Mouse (Mus musculus) thymus, postnatal 4 days (tissue): ENCODE measurements at regions not wholly inside any gene's neighbourhood (a gene's known extent, or its start where the extent isn't known, plus 50 kb on each side); places are given as distances from the start of the nearest gene placed in this dataset.

Experiments
- DNase-seq: peaks from one replicate; pipeline ENCODE4 v3.0.0; 2021

DNA sequence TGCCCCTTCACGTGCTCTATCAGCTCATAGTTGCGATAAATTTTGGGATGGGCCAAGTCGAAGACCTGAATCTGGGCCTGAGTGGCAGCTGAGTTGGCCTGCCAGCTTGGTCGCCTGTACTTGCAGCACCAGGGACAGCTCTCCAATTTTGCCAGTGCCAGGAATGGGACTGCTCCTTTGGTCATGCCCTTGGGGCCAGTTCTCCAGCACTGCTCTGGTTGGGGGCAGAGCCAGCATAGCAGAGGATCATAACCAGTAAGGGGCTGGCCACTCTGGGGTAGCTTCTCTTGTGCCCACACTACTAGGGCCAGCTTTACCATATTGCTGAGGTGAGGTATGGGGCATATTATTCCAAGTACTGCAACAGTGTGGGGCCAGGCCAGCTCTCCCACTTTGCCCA, 397.0 kb upstream of the Cadm2 start:
- no peak for DNase-seq

DNA sequence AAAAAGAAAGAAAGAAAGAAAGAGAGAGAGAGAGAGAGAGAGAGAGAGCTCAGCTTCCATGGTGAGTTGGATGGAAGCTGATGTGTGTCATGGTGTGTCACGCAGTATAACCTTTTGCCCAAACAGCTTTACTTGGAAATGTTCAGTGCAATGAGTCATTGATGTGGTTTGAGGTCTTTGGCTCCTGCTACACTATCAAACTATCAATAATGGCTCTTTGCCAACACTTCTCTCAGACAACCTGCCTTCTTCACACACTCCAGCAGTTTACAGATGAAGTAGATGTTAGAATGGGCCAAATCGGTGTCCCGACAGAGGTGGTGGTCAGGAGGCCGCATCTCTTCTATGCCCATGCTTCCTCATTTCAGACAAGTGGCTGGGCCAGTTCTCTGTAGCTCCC, 369.0 kb upstream of the Cadm2 start:
- no peak for DNase-seq

DNA sequence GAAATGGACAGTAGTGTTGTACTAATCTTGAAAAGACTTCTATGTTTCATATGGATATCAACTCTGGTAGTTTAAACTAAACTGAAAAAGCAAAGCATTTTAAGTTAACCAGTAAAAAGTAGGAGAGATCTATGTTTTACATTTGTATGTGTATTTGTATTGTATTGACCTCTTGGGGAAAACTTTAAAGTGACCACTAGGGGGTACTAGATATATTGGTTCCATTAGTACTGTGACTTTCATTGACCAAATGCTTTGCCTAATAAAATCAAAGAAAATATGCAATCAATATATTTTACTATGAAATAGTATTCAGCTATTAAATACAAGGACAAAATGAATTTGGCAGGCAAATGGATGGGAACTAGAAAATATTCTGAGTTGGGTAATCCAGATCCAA, 355.9 kb upstream of the Cadm2 start:
- no peak for DNase-seq

DNA sequence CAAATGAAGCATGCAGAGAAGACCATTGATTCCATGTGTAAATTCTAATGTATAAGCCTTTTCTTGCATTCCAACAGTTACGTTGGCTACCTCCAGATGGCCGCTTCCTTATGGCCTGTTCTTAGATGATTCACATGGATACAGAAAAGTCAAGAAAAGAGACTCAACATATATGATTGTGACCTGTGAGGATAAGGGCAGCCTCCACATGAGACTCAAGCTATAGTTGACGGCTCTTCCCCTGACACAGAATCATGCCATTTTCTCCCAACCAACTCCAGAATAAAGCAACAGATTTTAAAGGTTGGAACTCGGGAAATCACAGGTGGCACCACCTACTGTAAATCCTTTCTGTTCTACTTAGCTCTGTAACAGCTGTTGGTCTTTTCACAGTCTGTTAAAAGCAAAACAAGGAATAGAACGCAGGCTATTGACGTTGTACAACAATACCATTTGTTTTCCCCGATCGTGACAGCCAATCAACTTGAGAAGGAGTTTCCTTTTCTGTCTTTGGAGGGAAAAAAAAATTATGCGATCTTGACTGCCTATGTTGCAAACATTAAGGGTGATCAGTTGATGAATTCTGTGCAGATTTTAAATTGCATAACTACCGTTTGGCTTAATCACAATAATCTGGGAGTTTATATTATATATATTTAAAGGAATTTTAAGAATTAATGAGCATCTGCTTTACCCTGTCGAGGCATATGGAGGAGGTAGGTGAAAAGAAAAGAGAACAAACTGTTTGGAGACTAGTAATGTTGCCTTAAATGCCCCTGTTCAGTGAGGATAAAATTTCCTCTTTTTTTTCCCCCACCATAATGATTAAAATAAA, 347.8 kb upstream of the Cadm2 start:
- DNase-seq = no peak

DNA sequence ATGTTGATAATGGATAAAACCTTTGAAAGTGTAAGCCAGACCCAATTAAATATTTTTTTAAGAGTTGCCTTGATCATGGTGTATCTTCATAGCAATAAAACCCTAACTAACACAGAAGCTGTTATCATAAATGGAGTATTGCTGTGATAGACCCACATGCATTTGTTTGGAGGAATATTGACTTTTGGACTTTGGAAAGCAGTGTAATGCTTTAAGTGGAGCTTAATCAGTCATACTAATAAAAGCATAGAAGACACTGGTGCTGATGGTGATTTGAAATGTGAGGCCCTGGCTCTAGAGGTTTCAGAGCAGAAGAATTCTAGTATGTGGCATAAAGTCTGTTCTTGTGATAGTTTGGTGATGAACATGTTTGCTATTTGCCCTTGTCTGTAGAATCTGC, 328.4 kb upstream of the Cadm2 start:
- no peak for DNase-seq

DNA sequence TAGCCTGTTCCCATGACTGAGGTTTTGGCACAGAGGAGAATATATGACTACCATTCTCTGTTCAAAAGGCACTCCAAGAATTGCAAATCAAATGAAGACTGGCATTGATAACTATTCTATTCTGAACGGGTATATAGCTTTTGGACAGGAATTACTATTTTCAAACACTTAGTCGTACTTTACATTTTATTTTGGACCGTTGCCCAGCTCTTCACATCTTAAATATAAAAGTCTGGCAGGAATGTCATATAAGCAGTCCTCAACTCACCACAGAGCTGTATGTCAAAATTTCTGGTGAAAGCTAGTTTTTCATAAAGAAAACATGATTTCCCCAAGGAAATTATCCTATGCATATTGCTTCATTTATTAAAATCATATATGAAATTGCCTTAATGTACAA, 323.7 kb upstream of the Cadm2 start:
- DNase-seq = no peak

DNA sequence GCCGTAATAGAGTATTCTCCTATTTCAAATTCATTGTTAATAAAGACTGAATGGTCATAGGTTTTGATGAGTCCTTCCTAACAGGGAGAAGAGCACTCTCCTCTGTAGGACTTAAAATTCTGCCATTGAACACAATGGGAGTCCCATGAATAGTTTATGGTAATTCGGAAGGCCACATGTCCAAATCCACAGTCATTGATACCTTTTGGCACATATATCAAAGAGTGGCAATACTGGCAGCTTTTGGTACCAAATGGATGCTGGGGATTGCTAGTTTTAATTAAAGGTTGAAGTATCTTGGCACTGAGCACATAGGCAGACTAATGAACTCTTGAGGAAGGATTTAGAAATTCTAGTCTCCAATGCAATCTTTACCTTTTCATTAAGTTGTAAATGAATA, 298.5 kb upstream of the Cadm2 start:
- no peak for DNase-seq

DNA sequence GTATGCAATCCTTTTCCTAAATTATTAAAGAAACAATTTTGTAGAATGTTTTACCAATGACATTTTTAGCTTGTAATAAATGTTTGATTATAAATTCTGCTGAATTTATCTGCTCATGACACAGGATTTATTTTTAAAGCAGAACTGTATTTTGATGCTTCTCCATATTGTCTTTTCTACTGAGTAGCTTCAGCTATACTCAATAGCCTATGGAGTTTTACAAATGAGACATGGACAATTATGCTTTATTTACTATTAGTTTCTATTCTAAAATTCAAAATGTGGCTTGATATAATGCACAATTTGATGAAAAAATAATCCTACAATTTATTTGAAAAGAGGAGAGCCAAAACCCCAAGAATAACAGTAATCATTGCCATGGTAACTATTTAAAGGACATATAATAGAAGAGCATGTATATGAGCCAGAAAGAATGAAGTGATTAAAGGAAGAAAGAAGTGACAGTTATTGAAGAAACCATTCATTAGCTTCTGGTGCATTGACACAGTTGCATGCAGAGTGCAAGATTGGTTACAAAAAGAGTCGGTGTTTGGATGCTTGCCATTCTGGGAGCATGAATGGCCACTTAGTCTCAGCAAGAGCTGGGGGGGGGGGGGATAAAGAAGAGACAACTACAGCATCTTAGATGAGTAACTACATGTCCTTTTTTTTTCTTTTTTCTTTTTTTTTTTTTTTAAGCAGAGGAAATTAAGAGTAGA, 250.8 kb upstream of the Cadm2 start:
- no peak for DNase-seq

DNA sequence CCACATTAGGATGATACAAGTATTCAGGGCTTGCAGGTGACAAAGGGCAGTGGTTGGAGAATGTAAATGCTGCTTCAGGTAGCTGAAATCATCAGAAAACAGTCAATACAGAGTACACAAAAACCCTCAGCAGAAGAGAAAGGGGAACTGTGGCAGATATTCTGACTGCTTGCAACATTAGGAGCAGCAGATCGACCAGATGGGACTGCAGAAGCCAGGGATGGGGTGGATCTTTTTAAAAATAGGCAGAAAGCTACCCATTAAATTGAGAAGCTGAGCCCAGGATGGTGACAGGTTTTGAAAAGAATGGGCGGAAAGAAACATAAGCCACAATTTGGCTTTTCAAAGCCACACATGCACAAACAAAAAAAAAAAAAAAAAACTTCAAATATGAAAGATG, 229.5 kb upstream of the Cadm2 start:
- no peak for DNase-seq

DNA sequence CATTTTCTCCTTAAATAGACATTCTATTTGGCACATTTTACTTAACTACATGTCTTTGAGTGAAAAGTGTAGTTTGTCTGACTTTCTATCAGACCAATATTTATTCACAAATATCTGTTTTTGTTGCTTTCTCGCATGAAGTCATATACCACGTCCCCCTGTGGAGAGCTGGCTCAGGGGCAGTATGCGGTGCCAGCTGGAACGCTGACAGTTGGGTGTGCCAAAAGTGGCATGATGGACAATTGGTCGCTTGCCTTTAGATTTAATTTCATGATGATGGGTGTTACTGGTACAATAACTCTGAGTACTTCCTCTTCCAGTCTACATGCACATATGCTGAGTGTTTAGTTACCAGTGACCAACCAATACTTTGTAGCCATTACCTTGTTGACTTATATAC, 223.8 kb upstream of the Cadm2 start:
- no peak for DNase-seq

DNA sequence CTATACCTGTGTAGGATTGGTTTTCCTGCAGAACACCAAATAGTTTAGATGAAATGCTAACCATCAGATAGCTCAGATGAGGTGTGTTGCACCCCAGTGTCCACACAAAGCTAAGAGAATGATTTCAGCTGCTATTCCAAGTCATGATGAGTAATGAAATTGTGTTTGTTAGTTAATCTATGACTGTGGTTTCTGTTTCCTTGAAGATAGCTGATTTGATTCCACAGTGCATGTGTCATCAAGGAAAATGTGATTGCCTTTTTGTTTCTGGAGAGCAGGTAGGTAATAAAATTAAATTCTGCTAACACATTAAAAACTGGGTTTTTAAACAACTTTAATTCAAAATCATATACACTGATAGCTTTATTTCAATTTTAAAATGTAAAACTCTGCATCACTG, 176.5 kb upstream of the Cadm2 start:
- no peak for DNase-seq

DNA sequence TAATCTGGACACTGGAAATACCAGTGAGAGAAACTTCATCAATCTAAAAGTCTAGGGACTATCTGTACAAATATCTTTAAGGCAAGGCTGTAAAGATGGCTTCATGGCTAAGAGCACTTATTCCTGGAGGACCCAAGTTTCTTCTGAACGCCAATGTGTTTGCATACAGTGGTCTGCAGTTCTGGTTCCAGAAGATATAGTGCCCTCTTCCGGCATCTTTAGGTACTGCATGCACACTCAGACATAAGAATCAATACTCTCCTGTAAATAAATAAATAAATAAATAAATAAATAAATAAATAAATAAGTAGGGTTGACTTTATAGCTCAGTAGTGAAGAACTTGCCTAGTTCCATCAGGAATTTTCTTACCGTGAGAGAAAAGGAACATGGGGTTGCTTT, 155.4 kb upstream of the Cadm2 start:
- DNase-seq = peak; percentile 17

DNA sequence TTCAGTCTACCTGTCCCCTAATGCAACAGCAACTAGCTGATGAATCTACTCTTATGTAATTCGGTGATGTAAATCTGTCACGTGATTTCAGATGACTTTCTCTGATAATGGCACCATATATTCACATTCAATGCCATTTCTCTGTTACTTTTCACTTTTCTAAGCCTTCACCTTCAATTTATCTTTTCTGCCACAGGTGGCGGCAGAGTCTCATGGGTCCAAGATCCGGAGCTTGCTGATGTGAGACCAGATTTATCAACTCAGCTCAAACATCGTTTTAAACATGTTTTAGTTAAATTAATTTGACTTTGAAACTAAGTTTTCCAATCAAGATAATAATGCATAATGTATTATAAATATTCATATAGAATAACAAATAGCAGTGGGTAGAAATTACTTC, 148.4 kb upstream of the Cadm2 start:
- DNase-seq = no peak

DNA sequence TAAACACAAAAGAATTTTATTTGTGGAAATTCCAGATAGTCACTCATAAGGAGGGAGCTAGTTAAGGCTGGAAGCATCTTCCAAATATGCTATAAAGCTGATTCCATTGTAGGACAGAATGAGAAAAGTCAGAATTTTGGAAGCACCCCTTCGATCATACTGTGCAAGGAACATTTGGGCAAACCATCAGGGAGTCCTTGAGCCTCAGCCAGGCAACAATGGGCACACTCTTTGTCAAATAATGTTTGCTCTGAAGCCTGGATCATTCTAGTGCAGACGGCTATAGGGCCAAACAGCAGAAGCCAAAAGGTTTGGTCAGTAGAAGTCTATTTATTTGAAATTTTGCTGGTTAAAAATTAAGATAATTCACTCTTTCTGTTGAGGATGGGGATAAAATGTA, 114.7 kb upstream of the Cadm2 start:
- DNase-seq = no peak

DNA sequence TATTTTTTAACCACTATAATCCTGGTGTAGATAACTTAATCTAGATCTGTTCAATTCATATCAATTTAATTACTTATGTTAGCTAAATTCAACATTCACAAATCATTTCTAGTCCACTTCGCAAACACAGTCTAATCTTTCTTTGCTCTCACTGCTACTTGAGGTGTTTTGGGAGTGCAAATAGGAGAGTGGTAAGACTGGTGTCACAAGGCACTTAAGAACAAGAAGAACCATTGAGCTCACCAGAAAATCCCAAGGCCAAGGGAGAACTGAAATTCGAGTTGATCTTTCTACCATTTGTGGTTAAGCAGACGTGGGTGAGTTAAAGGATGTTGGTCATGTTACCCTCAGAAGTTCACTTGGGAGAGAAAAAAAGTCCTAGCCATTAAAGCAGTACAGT, 77.9 kb upstream of the Cadm2 start:
- DNase-seq = no peak
